Mouse (Mus musculus) hindbrain, embryonic 15.5 days (tissue): ENCODE data around the gene Tppp3. TPM values are rescaled to one million over a fixed set of nuclear protein-coding genes. Genes with fewer than 3 reads are reported as not detected.

Source experiments
- ATAC-seq: fragments of 200-750 bp; cut with Nextera tagmentation; 2 replicates; pipeline ENCODE4 v1.8.0; 2017; ENCODE audit warnings: low read depth, moderate number of reproducible peaks, moderate TSS enrichment; ENCODE audit not compliant: low FRiP score
- H3K27ac ChIP-seq: fragments of 300-500 bp; sonication (generic); replicated peaks from 2 replicates; pipeline ENCODE4 v1.5.1; 2015; ENCODE audit warnings: mild to moderate bottlenecking, inconsistent platforms
- H3K27me3 ChIP-seq: fragments of 300-500 bp; sonication (generic); 2 replicates; pipeline ENCODE4 v1.6.1; 2015; ENCODE audit warnings: control low read depth, inconsistent platforms
- H3K36me3 ChIP-seq: fragments of 300-500 bp; sonication (generic); 2 replicates; pipeline ENCODE4 v1.6.1; 2015; ENCODE audit warnings: control low read depth, inconsistent platforms
- H3K4me1 ChIP-seq: fragments of 300-500 bp; sonication (generic); replicated peaks from 2 replicates; pipeline ENCODE4 v1.6.1; 2015; ENCODE audit warnings: control low read depth, inconsistent platforms
- H3K4me2 ChIP-seq: fragments of 300-500 bp; sonication (generic); 2 replicates; pipeline ENCODE4 v1.6.1; 2015; ENCODE audit warnings: moderate library complexity, mild to moderate bottlenecking, inconsistent platforms
- H3K4me3 ChIP-seq: fragments of 300-500 bp; sonication (generic); 2 replicates; pipeline ENCODE4 v1.5.1; 2015; ENCODE audit warnings: mild to moderate bottlenecking, inconsistent platforms
- H3K9ac ChIP-seq: fragments of 300-500 bp; sonication (generic); 2 replicates; pipeline ENCODE4 v1.6.1; 2015; ENCODE audit warnings: inconsistent platforms
- H3K9me3 ChIP-seq: fragments of 300-500 bp; sonication (generic); 2 replicates; pipeline ENCODE4 v1.6.1; 2016; ENCODE audit warnings: control low read depth, inconsistent platforms
- WGBS: fragments of 180-500 bp; shearing (Covaris S2); methylation state at CpG from one replicate; pipeline ENCODE4 v1.1.7; 2015; 5-methylcytosine and 5-hydroxymethylcytosine counted together
- polyA plus RNA-seq: library from polyadenylated mRNA; unstranded; fragments of >200 nt; fragmentation: Nextera tagmentation; extraction: Ambion mirVana; gene quantifications from 2 replicates; pipeline ENCODE4 v1.2.1, GENCODE M21; 2015

The Tppp3 gene
- polyA plus RNA-seq, 1 experiment from 2014 or later, result 197 TPM

DNA sequence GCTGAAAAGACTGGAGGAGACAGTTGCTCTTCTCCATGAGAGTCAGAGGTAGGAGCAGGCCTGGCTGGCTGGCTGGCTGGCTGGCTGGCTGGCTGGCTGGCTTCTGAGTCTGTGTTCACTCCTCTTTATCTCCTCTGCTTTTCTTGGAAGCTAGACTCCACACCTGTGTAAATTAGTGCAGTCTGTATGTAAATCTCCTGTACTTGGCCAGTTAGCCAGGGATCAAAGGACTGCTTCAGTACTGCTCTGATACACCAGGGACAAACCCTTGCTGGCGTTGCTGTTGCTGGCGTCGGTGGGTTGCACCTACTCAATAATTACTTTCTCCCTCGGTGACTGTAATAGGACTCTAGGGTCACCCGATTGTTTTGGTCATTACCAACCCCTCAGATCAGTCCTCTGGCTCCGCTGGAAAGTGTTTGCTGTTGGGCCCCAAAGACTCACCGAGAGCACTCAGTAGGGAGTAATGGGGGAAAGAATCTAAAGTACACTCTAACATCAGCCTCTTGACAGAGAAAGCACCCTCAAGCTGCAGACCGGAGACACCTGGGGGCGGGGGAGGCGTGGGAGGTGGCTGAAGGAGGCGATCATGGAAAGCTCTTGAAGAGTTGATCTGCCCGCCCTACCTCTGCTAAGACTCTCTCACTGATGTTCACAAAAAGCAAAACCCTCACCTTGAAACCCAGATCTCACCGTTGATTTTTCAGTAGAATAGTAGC is 10.1 kb downstream of the Tppp3 start:
- WGBS, result 80% methylated on average over 13 of the region's 13 CpGs
- no peak for ATAC-seq

DNA sequence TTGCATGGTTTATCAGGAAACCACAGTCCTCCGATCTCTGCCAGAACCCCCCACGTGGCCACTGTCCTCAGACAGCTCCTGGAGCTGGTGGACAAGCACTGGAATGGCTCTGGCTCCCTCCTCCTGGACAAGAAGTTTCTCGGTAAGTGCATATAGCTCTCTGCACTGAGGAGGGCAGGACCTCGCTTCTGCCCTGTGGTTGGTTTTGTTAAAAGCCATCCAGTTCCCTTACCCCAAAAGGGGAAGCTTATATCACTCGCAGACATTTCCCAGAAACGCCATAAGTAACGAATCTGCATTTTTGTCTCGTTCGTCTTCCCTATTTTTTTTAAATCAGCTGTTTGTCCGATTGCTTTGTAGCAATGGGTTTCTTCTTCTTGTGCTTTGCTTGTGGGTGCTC is 16.1 kb downstream of the Tppp3 start:
- Histone ChIP-seq H3K36me3 (no peaks in the 10 kb centered on the region), H3K27ac (no peak overlapping the region), H3K9ac (no peak overlapping the region), H3K4me3 (no peak overlapping the region), H3K27me3 (no peaks in the 10 kb centered on the region), H3K9me3 (no peaks in the 10 kb centered on the region), H3K4me2 (no peak overlapping the region), H3K4me1 (peaks cover 3% of the 10 kb centered on the region; the same call in 1 of the 2 replicates)
- no peak for ATAC-seq
- WGBS, result 62% methylated on average over 10 of the region's 10 CpGs

More for the DNA sequence above, 10.1 kb downstream of the Tppp3 start:
- H3K9ac ChIP-seq, result no peak overlapping the region
- no peaks in the 10 kb centered on the region for H3K36me3 ChIP-seq
- H3K27ac ChIP-seq, result no peak overlapping the region
- H3K4me1 ChIP-seq, result peaks cover 6% of the 10 kb centered on the region
- no peaks in the 10 kb centered on the region for H3K27me3 ChIP-seq
- no peak overlapping the region for H3K4me2 ChIP-seq
- no peaks in the 10 kb centered on the region for H3K9me3 ChIP-seq
- no peak overlapping the region for H3K4me3 ChIP-seq

GRCm38 (mm10) chr8:105454088-105454487 is 17.2 kb downstream of the Tppp3 start:
- no peak for ATAC-seq
- H3K4me3 ChIP-seq, result no peak overlapping the region
- H3K9ac ChIP-seq, result no peak overlapping the region
- H3K4me2 ChIP-seq, result no peak overlapping the region
- WGBS, result 67% methylated on average over 5 of the region's 5 CpGs
- H3K27me3 ChIP-seq, result no peaks in the 10 kb centered on the region
- H3K9me3 ChIP-seq, result no peaks in the 10 kb centered on the region
- no peaks in the 10 kb centered on the region for H3K36me3 ChIP-seq
- no peak overlapping the region for H3K27ac ChIP-seq
- H3K4me1 ChIP-seq, result peaks cover 3% of the 10 kb centered on the region; the same call in 1 of the 2 replicates

DNA sequence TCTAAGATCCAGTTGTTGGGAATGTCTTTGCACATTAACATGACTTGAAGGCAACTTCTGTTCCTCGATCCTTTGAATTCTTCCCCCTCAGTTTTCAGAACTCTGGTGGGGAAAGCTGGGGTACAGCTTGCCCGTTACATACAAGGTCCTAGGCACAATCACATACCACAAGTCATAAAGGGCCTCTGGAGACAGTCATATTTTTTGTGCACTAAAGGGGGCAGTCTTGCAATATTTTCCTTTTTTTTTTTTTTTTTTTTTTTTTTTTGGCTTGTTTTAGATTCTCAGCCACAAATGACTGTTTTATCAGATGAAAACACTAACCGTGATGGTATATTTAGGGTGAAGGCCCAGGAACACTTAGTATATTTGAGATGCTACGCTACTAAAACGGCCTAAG is 18.0 kb downstream of the Tppp3 start:
- Histone ChIP-seq H3K4me3 (no peak overlapping the region), H3K36me3 (no peaks in the 10 kb centered on the region), H3K4me2 (no peak overlapping the region), H3K9ac (no peak overlapping the region), H3K4me1 (peaks cover 3% of the 10 kb centered on the region; the same call in 1 of the 2 replicates), H3K27ac (no peak overlapping the region), H3K9me3 (no peaks in the 10 kb centered on the region), H3K27me3 (no peaks in the 10 kb centered on the region)
- 77% methylated on average over 5 of the region's 5 CpGs for WGBS
- no peak for ATAC-seq

GRCm38 (mm10) chr8:105451903-105452603 is 19.3 kb downstream of the Tppp3 start:
- no peak overlapping the region for H3K4me2 ChIP-seq
- 47% methylated on average over 15 of the region's 15 CpGs for WGBS
- no peak overlapping the region for H3K9ac ChIP-seq
- ATAC-seq, result no peak
- no peaks in the 10 kb centered on the region for H3K36me3 ChIP-seq
- no peaks in the 10 kb centered on the region for H3K9me3 ChIP-seq
- peaks cover 3% of the 10 kb centered on the region; the same call in 1 of the 2 replicates for H3K4me1 ChIP-seq
- H3K27ac ChIP-seq, result no peak overlapping the region
- no peak overlapping the region for H3K4me3 ChIP-seq
- no peaks in the 10 kb centered on the region for H3K27me3 ChIP-seq

GRCm38 (mm10) chr8:105450977-105451376 is 20.3 kb downstream of the Tppp3 start:
- no peak overlapping the region for H3K27ac ChIP-seq
- H3K9me3 ChIP-seq, result no peaks in the 10 kb centered on the region
- no peak overlapping the region for H3K4me3 ChIP-seq
- H3K4me2 ChIP-seq, result no peak overlapping the region
- 23% methylated on average over 1 of the region's 1 CpGs for WGBS
- H3K36me3 ChIP-seq, result no peaks in the 10 kb centered on the region
- H3K4me1 ChIP-seq, result peaks cover 8% of the 10 kb centered on the region
- ATAC-seq, result no peak
- H3K9ac ChIP-seq, result no peak overlapping the region
- H3K27me3 ChIP-seq, result no peaks in the 10 kb centered on the region

DNA sequence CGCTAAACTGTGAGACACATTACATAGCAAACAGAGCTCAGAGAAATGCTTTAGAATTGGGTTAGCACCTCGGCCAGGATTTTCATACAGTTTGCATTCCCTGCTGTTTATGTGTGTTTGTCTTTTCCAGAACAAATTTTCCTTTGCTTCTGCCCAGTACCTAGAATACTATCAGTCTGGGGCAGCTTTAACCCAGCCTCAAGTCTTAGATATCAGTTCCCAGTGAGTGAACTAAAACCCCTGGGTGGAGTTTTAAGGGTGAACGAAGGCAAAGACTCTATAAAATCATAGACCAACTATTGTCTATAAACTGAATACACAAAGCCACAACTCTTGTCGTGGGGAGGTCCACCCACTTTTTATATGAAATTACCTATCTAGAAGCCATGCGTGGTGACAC is 22.7 kb downstream of the Tppp3 start:
- Histone ChIP-seq H3K4me2 (no peak overlapping the region), H3K27me3 (no peaks in the 10 kb centered on the region)
- WGBS, result 91% methylated on average over 5 of the region's 5 CpGs

DNA sequence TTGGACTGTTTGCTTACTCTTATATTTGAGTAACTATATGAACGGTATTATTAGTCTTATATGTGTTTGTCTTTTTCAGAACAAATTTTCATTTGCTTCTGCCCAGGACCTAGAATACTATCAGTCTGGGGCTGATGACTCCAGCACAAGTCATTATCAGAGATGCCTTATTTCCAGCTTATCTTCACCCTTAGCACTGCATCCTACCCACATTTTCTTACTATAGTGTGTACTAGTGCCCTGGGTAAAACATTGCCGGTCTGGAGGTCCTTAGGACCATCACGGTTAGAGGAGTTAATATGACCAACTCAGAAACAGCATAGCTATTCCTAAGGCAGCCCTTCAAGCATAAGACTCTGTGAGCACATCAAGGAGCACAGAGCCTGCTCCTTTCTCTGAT is 23.1 kb downstream of the Tppp3 start:
- Histone ChIP-seq H3K4me2 (no peak overlapping the region), H3K9me3 (no peaks in the 10 kb centered on the region), H3K27me3 (no peaks in the 10 kb centered on the region), H3K4me1 (peaks cover 17% of the 10 kb centered on the region), H3K9ac (no peak overlapping the region), H3K4me3 (no peak overlapping the region), H3K36me3 (no peaks in the 10 kb centered on the region), H3K27ac (no peak overlapping the region)
- ATAC-seq, result no peak
- 97% methylated on average over 3 of the region's 3 CpGs for WGBS

More for the DNA sequence above, 22.7 kb downstream of the Tppp3 start:
- Histone ChIP-seq H3K4me1 (peaks cover 17% of the 10 kb centered on the region), H3K27ac (no peak overlapping the region), H3K36me3 (no peaks in the 10 kb centered on the region), H3K9me3 (no peaks in the 10 kb centered on the region), H3K4me3 (no peak overlapping the region), H3K9ac (no peak overlapping the region)
- no peak for ATAC-seq

GRCm38 (mm10) chr8:105446127-105446552 is 25.2 kb downstream of the Tppp3 start:
- WGBS, result 9% methylated on average over 4 of the region's 4 CpGs
- Histone ChIP-seq H3K27ac (peak overlapping the region; percentile 56), H3K9ac (no peak overlapping the region), H3K4me3 (no peak overlapping the region), H3K27me3 (no peaks in the 10 kb centered on the region), H3K4me1 (peaks cover 14% of the 10 kb centered on the region), H3K4me2 (peak overlapping the region; percentile 22), H3K9me3 (no peaks in the 10 kb centered on the region), H3K36me3 (no peaks in the 10 kb centered on the region)
- no peak for ATAC-seq

GRCm38 (mm10) chr8:105445296-105446126 is 25.8 kb downstream of the Tppp3 start:
- H3K36me3 ChIP-seq, result no peaks in the 10 kb centered on the region
- peaks cover 14% of the 10 kb centered on the region for H3K4me1 ChIP-seq
- H3K27me3 ChIP-seq, result no peaks in the 10 kb centered on the region
- H3K9me3 ChIP-seq, result no peaks in the 10 kb centered on the region
- H3K4me3 ChIP-seq, result no peak overlapping the region
- peak overlapping the region; percentile 56 for H3K27ac ChIP-seq
- WGBS, result 12% methylated on average over 11 of the region's 11 CpGs
- H3K9ac ChIP-seq, result no peak overlapping the region
- peak; percentile 72; the same call in 1 of the 2 replicates for ATAC-seq
- peak overlapping the region; percentile 22 for H3K4me2 ChIP-seq

DNA sequence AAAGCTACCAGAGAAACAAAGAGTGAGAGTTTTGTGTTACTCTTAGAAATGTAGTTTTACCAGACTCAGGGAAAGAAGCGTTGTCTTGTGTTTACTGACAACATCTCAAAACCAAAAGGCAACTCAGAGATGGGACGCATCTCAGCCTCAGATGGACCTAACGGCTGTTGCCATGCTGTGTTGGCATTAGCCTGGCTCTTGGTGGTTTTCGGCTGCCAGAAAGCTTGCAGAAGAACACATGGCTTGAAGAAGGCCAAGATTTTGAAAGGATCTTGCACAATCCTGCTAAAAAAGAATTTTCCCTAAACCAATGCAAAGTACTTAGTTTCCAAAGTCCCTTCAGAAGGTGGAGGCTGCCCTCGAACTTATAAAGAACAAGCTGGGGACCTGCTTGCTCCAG is 28.7 kb downstream of the Tppp3 start:
- Histone ChIP-seq H3K27me3 (no peaks in the 10 kb centered on the region), H3K9ac (no peak overlapping the region), H3K27ac (no peak overlapping the region), H3K4me2 (no peak overlapping the region), H3K36me3 (no peaks in the 10 kb centered on the region), H3K9me3 (no peaks in the 10 kb centered on the region), H3K4me1 (peaks cover 14% of the 10 kb centered on the region), H3K4me3 (no peak overlapping the region)
- no peak for ATAC-seq
- 93% methylated on average over 5 of the region's 5 CpGs for WGBS

DNA sequence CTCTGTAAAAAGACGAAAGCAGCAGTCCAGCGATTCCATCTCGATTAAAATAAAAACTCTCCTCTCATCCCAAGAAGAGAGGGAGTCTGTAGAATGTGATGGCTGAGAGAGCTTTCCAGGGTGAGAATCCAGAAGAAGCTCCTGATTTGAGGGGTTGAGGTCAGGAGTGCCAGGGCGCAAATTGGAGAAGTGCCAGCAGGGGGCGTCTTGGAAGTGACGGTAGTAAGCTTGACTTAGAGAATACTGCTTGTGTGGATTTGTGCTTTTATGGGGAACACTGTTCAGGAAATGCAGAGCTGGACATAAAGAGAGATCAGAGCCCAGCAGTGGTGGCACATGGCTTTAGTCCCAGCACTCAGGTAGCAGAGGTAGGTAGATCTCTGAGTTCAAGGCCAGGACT is 29.9 kb downstream of the Tppp3 start:
- WGBS, result 12% methylated on average over 6 of the region's 6 CpGs
- Histone ChIP-seq H3K27me3 (no peaks in the 10 kb centered on the region), H3K4me3 (no peak overlapping the region), H3K9ac (no peak overlapping the region), H3K4me1 (peaks cover 13% of the 10 kb centered on the region), H3K27ac (no peak overlapping the region), H3K4me2 (no peak overlapping the region), H3K9me3 (no peaks in the 10 kb centered on the region), H3K36me3 (no peaks in the 10 kb centered on the region)
- no peak for ATAC-seq
